Mouse (Mus musculus): ENCODE measurements at regions not wholly inside any gene's neighbourhood (a gene's known extent, or its start where the extent isn't known, plus 50 kb on each side); places are given as distances from the start of the nearest gene placed in this dataset.
"Not testable (repeated sequence)": the region's sequence is repeated elsewhere in the genome, so short reads cannot be mapped to it uniquely, and the experiment has no call there.

DNA sequence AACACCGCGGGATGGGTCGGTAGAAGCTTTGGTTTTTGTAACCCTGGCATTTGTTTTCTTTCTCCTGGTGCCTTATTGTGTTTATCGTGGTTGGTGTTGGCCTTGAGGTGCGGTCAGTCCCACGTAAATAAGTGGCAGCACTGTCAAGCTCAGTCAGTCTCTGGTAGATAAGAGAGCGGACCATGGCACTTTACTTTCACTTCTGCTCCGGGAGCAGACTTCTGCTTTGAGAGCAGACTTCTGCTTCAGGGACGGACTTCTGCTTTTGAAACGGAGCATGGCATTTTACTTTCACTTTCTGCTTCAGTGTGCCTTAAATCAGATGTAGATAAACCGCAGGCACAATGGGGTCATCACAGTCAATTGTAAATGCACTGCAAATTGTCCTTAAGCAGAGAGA is 54.3 kb upstream of the Ccdc66 start:
- ATAC-seq (replicated peaks; ENCODE audit: low FRiP score, low TSS enrichment, poor library complexity, severe bottlenecking) = not testable (repeated sequence)

DNA sequence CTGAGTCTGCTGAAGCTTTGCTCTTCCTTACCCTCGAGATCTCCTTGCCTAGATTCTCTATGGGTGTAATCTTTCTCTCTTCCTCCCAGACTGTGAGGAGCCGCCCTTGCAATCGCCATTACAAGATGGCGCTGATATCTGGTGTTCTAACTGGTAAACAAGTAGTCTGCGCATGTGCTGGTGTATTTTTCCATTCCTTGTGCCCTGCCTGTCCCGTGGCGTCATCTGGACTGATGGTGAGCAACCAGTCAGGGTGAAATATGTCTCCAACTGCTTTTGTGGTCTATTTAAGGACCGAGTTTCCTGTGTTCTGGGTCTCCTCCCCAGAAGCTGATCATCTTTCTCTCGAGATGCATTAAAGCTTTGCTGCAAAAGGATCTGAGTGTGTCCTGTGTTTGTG is 53.7 kb upstream of the Ccdc66 start:
- not testable (repeated sequence) for ATAC-seq (replicated peaks; ENCODE audit: low FRiP score, low TSS enrichment, poor library complexity, severe bottlenecking)

DNA sequence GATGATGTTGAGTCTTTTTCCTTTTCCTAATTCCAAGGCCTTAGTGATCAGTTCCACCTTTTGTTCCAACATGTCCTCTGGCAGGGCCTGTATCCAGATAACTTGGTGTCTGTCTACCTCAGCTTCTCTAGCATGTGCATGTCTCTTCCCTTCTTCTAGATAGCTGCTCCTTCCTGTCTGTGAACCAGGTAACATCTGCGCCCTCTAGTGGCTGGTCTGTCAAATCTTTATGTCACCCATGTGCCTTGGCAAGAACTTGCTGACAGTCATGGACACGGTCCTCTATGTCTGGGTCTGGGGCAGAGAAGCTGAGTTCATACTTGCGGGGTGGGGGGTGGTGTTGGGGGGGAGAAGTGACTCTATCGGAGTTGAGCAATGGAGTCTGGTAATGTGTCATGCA is 52.2 kb upstream of the Ccdc66 start:
- peak; percentile 65; the same call in 1 of the 2 replicates for ATAC-seq (replicated peaks; ENCODE audit: low FRiP score, low TSS enrichment, poor library complexity, severe bottlenecking)

DNA sequence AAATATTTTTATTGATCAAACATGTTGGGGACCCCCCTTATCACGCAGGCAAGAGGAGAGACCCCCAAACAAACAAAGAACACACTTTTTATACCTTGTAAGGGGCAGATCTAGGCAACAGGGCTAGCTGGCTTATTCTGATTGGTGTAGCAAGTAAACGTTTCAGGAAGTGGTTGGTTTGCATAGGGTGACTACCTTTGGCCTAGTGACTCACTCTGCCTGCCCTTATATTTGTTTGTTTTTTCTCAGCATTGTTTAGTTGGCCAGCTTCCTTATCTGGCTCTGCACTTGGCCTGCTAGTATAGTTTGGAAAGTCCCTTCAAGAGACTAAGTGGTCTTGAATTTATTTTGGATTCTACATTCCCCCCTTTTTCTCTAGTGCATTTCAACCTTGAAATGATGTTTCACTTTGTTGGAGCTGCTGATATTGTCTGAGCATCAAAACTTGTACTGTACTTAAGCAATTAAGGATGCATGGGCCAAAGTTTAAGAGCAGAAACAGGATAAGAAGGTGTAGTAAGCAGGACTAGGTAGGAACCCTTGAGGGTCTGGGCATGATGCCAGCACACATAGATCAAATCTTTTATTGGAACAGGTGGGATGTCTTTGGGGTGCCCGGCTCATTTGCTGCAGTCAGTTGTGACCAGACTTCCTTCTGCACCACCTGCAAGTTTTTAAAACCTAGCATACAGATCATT is 50.7 kb upstream of the Ccdc66 start:
- no peak for ATAC-seq (replicated peaks; ENCODE audit: low FRiP score, low TSS enrichment, poor library complexity, severe bottlenecking)
